Mouse (Mus musculus) heart, embryonic 16.5 days (tissue): ENCODE results near the gene 4933417A18Rik. TPM values are rescaled to one million over a fixed set of nuclear protein-coding genes. Genes with fewer than 3 reads are reported as not detected.

Source experiments
- ATAC-seq: fragments of 200-750 bp; cut with Nextera tagmentation; replicated peaks from 2 replicates; pipeline ENCODE4 v1.8.0; 2017; ENCODE audit warnings: moderate number of reproducible peaks; ENCODE audit not compliant: insufficient read depth, low FRiP score; ENCODE audit errors: extremely low read depth
- H3K27ac ChIP-seq: fragments of 300-500 bp; sonication (generic); 2 replicates; pipeline ENCODE4 v1.5.1; 2014; ENCODE audit warnings: mild to moderate bottlenecking, low read length, control low read depth, moderate library complexity
- H3K27me3 ChIP-seq: fragments of 300-500 bp; sonication (generic); 2 replicates; pipeline ENCODE4 v1.6.1; 2014; ENCODE audit warnings: low read length, mixed read lengths; ENCODE audit not compliant: control insufficient read depth, insufficient read depth
- H3K36me3 ChIP-seq: fragments of 300-500 bp; sonication (generic); 2 replicates; pipeline ENCODE4 v1.6.1; 2014; ENCODE audit not compliant: control insufficient read depth, insufficient read depth
- H3K4me1 ChIP-seq: fragments of 300-500 bp; sonication (generic); 2 replicates; pipeline ENCODE4 v1.6.1; 2014; ENCODE audit warnings: low read length, mixed read lengths; ENCODE audit not compliant: control insufficient read depth, insufficient read depth
- H3K4me2 ChIP-seq: fragments of 300-500 bp; sonication (generic); 2 replicates; pipeline ENCODE4 v1.6.1; 2014; ENCODE audit warnings: low read depth, mild to moderate bottlenecking, control low read depth, low read length
- H3K4me3 ChIP-seq: fragments of 300-500 bp; sonication (generic); 2 replicates; pipeline ENCODE4 v1.5.1; 2014; ENCODE audit warnings: mild to moderate bottlenecking, control low read depth, low read length
- H3K9ac ChIP-seq: fragments of 300-500 bp; sonication (generic); 2 replicates; pipeline ENCODE4 v1.6.1; 2014; ENCODE audit warnings: low read length, control low read depth
- H3K9me3 ChIP-seq: fragments of 300-500 bp; sonication (generic); replicated peaks from 2 replicates; pipeline ENCODE4 v1.6.1; 2016; ENCODE audit warnings: low read length; ENCODE audit not compliant: control insufficient read depth
- WGBS: fragments of 180-500 bp; shearing (Covaris S2); extraction: QIAGEN DNeasy Blood & Tissue Kit; methylation state at CpG from one replicate; pipeline ENCODE4 v1.1.7; 2014; 5-methylcytosine and 5-hydroxymethylcytosine counted together
- polyA plus RNA-seq: library from polyadenylated mRNA; unstranded; fragments of >200 nt; fragmentation: Nextera tagmentation; extraction: Ambion mirVana; gene quantifications from 2 replicates; pipeline ENCODE4 v1.2.1, GENCODE M21; 2015

4933417A18Rik gene
- polyA plus RNA-seq, 1 experiment from 2014 or later, result not detected

- Histone ChIP-seq H3K4me1 (peaks cover 20% of the 10 kb centered on the region), H3K36me3 (peaks cover 32% of the 10 kb centered on the region), H3K9me3 (0 out of 2 replicates have a peak, but pooled peaks cover 2% of the 10 kb centered on the region), H3K9ac (no peak overlapping the region), H3K27ac (no peak overlapping the region), H3K4me2 (no peak overlapping the region), H3K27me3 (no peaks in the 10 kb centered on the region), H3K4me3 (no peak overlapping the region)
- 60% methylated on average over 4 of the region's 4 CpGs for WGBS
- ATAC-seq, result no peak
Observed at GRCm38 (mm10) chr13:34991581-34992273, 67.5 kb downstream of the 4933417A18Rik start.

DNA sequence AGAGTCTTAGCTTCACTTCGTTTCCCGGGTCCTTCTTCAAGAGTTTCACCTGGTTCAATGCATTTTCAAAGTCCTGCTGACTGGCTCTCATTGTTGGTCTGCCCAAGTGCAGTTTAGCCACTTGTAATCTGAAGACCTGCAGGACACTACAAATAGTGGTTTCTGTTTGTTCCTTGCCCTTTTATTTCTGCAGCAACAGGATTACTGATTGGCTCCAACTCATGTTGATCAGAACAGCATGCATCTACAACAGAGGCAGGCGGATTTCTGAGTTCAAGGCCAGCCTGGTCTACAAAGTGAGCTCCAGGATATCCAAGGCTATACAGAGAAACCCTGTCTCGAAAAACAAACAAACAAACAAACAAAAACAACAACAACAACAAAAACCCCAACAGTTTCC lies 68.9 kb downstream of the 4933417A18Rik start:
- 66% methylated on average over 4 of the region's 4 CpGs for WGBS
- Histone ChIP-seq H3K27me3 (no peaks in the 10 kb centered on the region), H3K27ac (peak overlapping the region; percentile 90; the same call in 1 of the 2 replicates)

GRCm38 (mm10) chr13:34993595-34993982 lies 69.4 kb downstream of the 4933417A18Rik start:
- H3K9me3 ChIP-seq, result 0 out of 2 replicates have a peak, but pooled peaks cover 2% of the 10 kb centered on the region
- peaks cover 14% of the 10 kb centered on the region for H3K36me3 ChIP-seq
- H3K27ac ChIP-seq, result peak overlapping the region; percentile 90
- ATAC-seq, result peak; percentile 42
- under 1% methylated on average over 22 of the region's 22 CpGs for WGBS
- H3K4me3 ChIP-seq, result peak overlapping the region; percentile 67
- peak overlapping the region; percentile 87 for H3K9ac ChIP-seq
- no peaks in the 10 kb centered on the region for H3K27me3 ChIP-seq
- peaks cover 20% of the 10 kb centered on the region for H3K4me1 ChIP-seq
- peak overlapping the region; percentile 76 for H3K4me2 ChIP-seq

More for the DNA sequence above, 68.9 kb downstream of the 4933417A18Rik start:
- ATAC-seq, result no peak
- H3K36me3 ChIP-seq, result peaks cover 19% of the 10 kb centered on the region
- 0 out of 2 replicates have a peak, but pooled peaks cover 2% of the 10 kb centered on the region for H3K9me3 ChIP-seq
- peak overlapping the region; percentile 87 for H3K9ac ChIP-seq
- peak overlapping the region; percentile 67 for H3K4me3 ChIP-seq
- H3K4me1 ChIP-seq, result peaks cover 20% of the 10 kb centered on the region
- peak overlapping the region; percentile 76 for H3K4me2 ChIP-seq

GRCm38 (mm10) chr13:34993983-34994811 lies 70.0 kb downstream of the 4933417A18Rik start:
- H3K27me3 ChIP-seq, result no peaks in the 10 kb centered on the region
- peak overlapping the region; percentile 76 for H3K4me2 ChIP-seq
- peak overlapping the region; percentile 67 for H3K4me3 ChIP-seq
- under 1% methylated on average over 33 of the region's 33 CpGs for WGBS
- 0 out of 2 replicates have a peak, but pooled peaks cover 2% of the 10 kb centered on the region for H3K9me3 ChIP-seq
- H3K9ac ChIP-seq, result peak overlapping the region; percentile 87
- peak overlapping the region; percentile 90 for H3K27ac ChIP-seq
- peaks cover 9% of the 10 kb centered on the region for H3K36me3 ChIP-seq
- peak; percentile 98 for ATAC-seq
- peaks cover 20% of the 10 kb centered on the region for H3K4me1 ChIP-seq

DNA sequence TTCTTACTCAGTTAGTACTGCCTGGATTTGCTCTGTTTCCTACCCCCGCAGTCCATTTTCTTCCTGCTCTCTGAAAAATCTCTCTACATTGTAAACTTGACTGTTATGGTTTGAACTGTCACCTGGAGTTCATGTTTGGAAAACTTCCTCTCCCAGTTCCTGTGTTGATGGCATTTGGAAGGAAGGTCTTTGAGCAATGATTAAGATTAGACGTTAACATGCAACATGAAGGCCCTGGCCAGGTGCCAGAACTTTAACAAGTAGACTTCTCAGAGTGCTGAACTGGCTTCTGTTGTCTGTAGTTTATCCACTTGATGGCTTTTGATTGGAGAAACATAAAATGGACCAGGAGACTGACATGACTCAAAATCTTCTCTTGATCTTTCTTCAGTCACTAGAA lies 71.7 kb downstream of the 4933417A18Rik start:
- WGBS, result 49% methylated on average over 2 of the region's 2 CpGs
- Histone ChIP-seq H3K27ac (no peak overlapping the region), H3K9ac (no peak overlapping the region), H3K27me3 (no peaks in the 10 kb centered on the region), H3K9me3 (0 out of 2 replicates have a peak, but pooled peaks cover 2% of the 10 kb centered on the region), H3K36me3 (no peaks in the 10 kb centered on the region), H3K4me1 (peaks cover 20% of the 10 kb centered on the region), H3K4me3 (no peak overlapping the region), H3K4me2 (no peak overlapping the region)
- ATAC-seq, result no peak

Other genes with a start within 250 kb of the 4933417A18Rik start
- not detected in 2 replicates for gene Fam50b, start 189.6 kb upstream of the 4933417A18Rik start, polyA plus RNA-seq
- gene Prpf4b, start 49.1 kb upstream of the 4933417A18Rik start, polyA plus RNA-seq, result 39.4 and 40.2 TPM in 2 replicates
- 1.5 and 1.6 TPM in 2 replicates for gene Fam217a, start 99 bp upstream of the 4933417A18Rik start, polyA plus RNA-seq
- gene Eci3, start 39.4 kb downstream of the 4933417A18Rik start, polyA plus RNA-seq, result 0.29 and 0.42 TPM in 2 replicates
- 156 and 157 TPM in 2 replicates for gene Eci2, start 102.7 kb downstream of the 4933417A18Rik start, polyA plus RNA-seq